Mouse (Mus musculus): ENCODE measurements at regions not wholly inside any gene's neighbourhood (a gene's known extent, or its start where the extent isn't known, plus 50 kb on each side); places are given as distances from the start of the nearest gene placed in this dataset.
A peak's percentile ranks its signal among the peaks of the same experiment; 100 is the strongest.

GRCm38 (mm10) chr13:69272506-69272905, 261.0 kb upstream of the Nsun2 start:
- H3K4me3 ChIP-seq (ENCODE audit: low read length): no peak overlapping the region
- H3K4me2 ChIP-seq (ENCODE audit: low read depth, low read length): no peak overlapping the region
- H3K4me1 ChIP-seq (ENCODE audit: insufficient read depth, low read length): no peaks in the 10 kb centered on the region
- H3K27me3 ChIP-seq (ENCODE audit: insufficient read depth, low read length): no peaks in the 10 kb centered on the region
- H3K36me3 ChIP-seq (ENCODE audit: insufficient read depth, low read length): no peaks in the 10 kb centered on the region
- no peak for ATAC-seq
- DNase-seq (ENCODE audit: low spot score): no peak
- no peak overlapping the region for H3K9ac ChIP-seq (replicated peaks; ENCODE audit: low read length)
- H3K27ac ChIP-seq: no peak overlapping the region
- 24% methylated on average over 3 of the region's 3 CpGs for WGBS
- no peak for TF ChIP-seq CTCF (IDR thresholded peaks at IDR 0.05; ENCODE audit: low read depth)
- no peaks in the 10 kb centered on the region for H3K9me3 ChIP-seq (ENCODE audit: low read length)

DNA sequence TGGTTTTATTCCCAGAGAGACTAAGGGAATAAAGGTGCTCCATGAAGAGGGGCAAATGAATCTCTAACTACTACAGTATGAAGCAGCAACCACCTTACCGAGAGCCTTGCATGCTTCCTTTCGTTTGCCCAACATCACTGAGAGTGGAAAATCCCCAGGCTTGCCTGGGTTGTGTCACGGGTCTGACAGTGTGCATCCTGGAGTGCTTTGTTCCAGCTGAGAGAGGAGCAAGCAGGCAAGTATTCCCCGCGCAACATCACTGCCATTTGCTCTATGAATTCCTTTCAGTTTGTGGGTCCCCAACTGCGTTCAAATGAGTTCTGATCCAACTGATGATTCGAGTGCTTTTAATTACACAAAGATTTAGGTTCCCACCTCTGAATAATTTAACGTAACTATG, 253.9 kb upstream of the Nsun2 start:
- DNase-seq (ENCODE audit: low spot score) (peak; percentile 2), ATAC-seq (no peak)
- Histone ChIP-seq H3K4me3 (ENCODE audit: low read length) (no peak overlapping the region), H3K4me1 (ENCODE audit: insufficient read depth, low read length) (no peaks in the 10 kb centered on the region), H3K36me3 (ENCODE audit: insufficient read depth, low read length) (no peaks in the 10 kb centered on the region), H3K4me2 (ENCODE audit: low read depth, low read length) (no peak overlapping the region), H3K27ac (no peak overlapping the region), H3K9me3 (ENCODE audit: low read length) (no peaks in the 10 kb centered on the region), H3K27me3 (ENCODE audit: insufficient read depth, low read length) (no peaks in the 10 kb centered on the region), H3K9ac (replicated peaks; ENCODE audit: low read length) (no peak overlapping the region)
- WGBS: 77% methylated on average over 8 of the region's 8 CpGs
- no peak for TF ChIP-seq CTCF (IDR thresholded peaks at IDR 0.05; ENCODE audit: low read depth)

DNA sequence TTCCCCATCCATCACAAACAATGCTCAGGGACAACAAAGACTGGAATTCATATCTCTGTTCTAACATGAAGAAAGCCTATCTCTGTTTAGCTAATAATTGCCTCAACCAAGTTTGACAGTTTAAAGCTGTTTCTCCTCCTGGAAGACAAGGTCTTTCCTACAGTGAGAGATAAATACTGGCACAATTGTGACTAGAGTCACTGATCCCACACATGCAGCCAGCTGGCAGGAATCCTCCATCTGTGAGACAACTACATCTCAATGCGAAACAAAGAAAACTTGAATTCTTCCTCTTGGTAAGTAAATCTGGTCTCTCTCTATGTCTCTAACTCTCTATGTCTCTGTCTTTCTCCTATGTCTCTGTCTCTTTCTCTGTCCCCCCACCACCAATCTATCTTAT, 239.1 kb upstream of the Nsun2 start:
- Histone ChIP-seq H3K4me3 (ENCODE audit: low read length) (no peak overlapping the region), H3K36me3 (ENCODE audit: insufficient read depth, low read length) (no peaks in the 10 kb centered on the region), H3K27ac (no peak overlapping the region), H3K27me3 (ENCODE audit: insufficient read depth, low read length) (no peaks in the 10 kb centered on the region), H3K9me3 (ENCODE audit: low read length) (0 out of 2 replicates have a peak, but pooled peaks cover 5% of the 10 kb centered on the region), H3K4me2 (ENCODE audit: low read depth, low read length) (no peak overlapping the region), H3K9ac (replicated peaks; ENCODE audit: low read length) (no peak overlapping the region), H3K4me1 (ENCODE audit: insufficient read depth, low read length) (no peaks in the 10 kb centered on the region)
- WGBS: 77% methylated on average over 1 of the region's 1 CpGs
- no peak for TF ChIP-seq CTCF (IDR thresholded peaks at IDR 0.05; ENCODE audit: low read depth)
- ATAC-seq (no peak), DNase-seq (ENCODE audit: low spot score) (no peak)

DNA sequence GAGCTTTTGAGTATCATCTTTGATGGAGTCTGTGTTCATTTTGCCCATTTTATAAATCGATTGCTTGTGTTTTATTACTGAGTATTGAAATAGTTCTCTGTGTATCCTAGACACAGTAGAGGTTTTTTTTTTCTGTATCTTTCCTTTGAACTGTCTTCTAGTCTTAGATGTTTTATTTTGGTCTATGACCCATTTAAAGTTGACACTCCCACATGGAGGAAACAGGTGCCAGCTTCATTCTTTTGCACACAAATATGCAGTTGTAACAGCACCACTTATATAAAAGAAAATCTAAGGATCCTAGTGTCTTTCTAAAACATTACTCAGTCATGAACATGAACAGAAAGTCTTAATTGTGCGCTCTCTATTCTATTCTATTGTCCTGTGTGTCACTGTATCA, 230.2 kb upstream of the Nsun2 start:
- ATAC-seq: no peak
- no peaks in the 10 kb centered on the region for H3K9me3 ChIP-seq (ENCODE audit: low read length)

GRCm38 (mm10) chr13:69330412-69331000, 203.0 kb upstream of the Nsun2 start:
- no peak overlapping the region for H3K4me2 ChIP-seq (ENCODE audit: low read depth, low read length)
- H3K4me3 ChIP-seq (ENCODE audit: low read length): no peak overlapping the region
- H3K36me3 ChIP-seq (ENCODE audit: insufficient read depth, low read length): no peaks in the 10 kb centered on the region
- no peaks in the 10 kb centered on the region for H3K4me1 ChIP-seq (ENCODE audit: insufficient read depth, low read length)
- DNase-seq (ENCODE audit: low spot score): no peak
- H3K9me3 ChIP-seq (ENCODE audit: low read length): no peaks in the 10 kb centered on the region
- H3K9ac ChIP-seq (replicated peaks; ENCODE audit: low read length): no peak overlapping the region
- no peak for ATAC-seq
- H3K27ac ChIP-seq: no peak overlapping the region
- H3K27me3 ChIP-seq (ENCODE audit: insufficient read depth, low read length): no peaks in the 10 kb centered on the region
- 83% methylated on average over 8 of the region's 8 CpGs for WGBS
- TF ChIP-seq CTCF (IDR thresholded peaks at IDR 0.05; ENCODE audit: low read depth): no peak

More for the DNA sequence above, 230.2 kb upstream of the Nsun2 start:
- Histone ChIP-seq H3K4me1 (ENCODE audit: insufficient read depth, low read length) (no peaks in the 10 kb centered on the region), H3K36me3 (ENCODE audit: insufficient read depth, low read length) (no peaks in the 10 kb centered on the region), H3K4me3 (ENCODE audit: low read length) (no peak overlapping the region), H3K27me3 (ENCODE audit: insufficient read depth, low read length) (no peaks in the 10 kb centered on the region), H3K27ac (no peak overlapping the region), H3K4me2 (ENCODE audit: low read depth, low read length) (no peak overlapping the region), H3K9ac (replicated peaks; ENCODE audit: low read length) (no peak overlapping the region)
- no peak for DNase-seq (ENCODE audit: low spot score)
- 93% methylated on average over 2 of the region's 2 CpGs for WGBS
- TF ChIP-seq CTCF (IDR thresholded peaks at IDR 0.05; ENCODE audit: low read depth): no peak

DNA sequence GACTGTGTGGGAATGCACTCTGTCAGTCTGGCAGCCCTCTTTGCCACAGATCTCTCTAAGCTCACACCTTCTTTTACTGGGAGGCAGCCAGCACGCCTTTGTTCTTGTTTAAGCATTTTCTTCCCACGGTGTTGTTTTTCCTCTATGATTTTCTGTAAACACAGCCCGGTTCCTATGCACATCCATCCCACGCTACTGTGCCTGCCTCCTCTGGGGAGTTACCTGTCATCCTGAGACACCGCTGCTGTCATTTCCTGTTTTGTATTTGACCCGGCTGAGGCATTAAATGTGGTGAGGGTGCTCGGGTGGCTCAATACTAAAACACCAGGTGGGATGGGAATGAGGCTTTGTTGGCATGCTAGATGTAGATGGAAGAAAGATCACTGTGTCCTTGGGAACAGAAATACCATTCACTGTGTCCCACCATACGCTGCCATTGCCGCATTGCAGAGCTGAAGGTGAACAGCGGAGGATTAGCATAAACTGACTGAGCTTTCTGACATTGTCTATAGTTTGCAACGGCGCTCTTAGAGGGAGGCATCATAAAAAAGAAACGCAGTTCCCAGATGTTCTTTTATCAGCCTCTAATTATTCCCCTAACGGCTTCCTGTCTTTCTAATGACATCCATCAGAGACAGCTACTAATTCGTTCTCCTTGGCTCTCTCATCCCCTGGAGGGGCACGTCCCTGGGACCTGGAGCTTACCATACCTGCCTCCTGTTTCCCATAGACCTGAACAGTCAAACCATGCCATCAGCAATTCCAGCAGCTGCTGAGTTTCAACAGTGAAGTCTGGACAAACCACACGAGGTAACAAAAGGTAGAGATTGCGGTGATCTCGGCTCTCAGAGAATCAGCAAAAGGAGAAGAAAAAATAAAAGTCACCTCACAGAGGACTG, 201.8 kb upstream of the Nsun2 start:
- no peaks in the 10 kb centered on the region for H3K4me1 ChIP-seq (ENCODE audit: insufficient read depth, low read length)
- 57% methylated on average over 19 of the region's 19 CpGs for WGBS
- no peak overlapping the region for H3K4me2 ChIP-seq (ENCODE audit: low read depth, low read length)
- DNase-seq (ENCODE audit: low spot score): peak; percentile 19
- no peak for TF ChIP-seq CTCF (IDR thresholded peaks at IDR 0.05; ENCODE audit: low read depth)
- no peaks in the 10 kb centered on the region for H3K36me3 ChIP-seq (ENCODE audit: insufficient read depth, low read length)
- H3K27ac ChIP-seq: no peak overlapping the region
- no peaks in the 10 kb centered on the region for H3K27me3 ChIP-seq (ENCODE audit: insufficient read depth, low read length)
- no peaks in the 10 kb centered on the region for H3K9me3 ChIP-seq (ENCODE audit: low read length)
- H3K4me3 ChIP-seq (ENCODE audit: low read length): no peak overlapping the region
- H3K9ac ChIP-seq (replicated peaks; ENCODE audit: low read length): no peak overlapping the region
- peak; percentile 47; the same call in 1 of the 2 replicates for ATAC-seq

DNA sequence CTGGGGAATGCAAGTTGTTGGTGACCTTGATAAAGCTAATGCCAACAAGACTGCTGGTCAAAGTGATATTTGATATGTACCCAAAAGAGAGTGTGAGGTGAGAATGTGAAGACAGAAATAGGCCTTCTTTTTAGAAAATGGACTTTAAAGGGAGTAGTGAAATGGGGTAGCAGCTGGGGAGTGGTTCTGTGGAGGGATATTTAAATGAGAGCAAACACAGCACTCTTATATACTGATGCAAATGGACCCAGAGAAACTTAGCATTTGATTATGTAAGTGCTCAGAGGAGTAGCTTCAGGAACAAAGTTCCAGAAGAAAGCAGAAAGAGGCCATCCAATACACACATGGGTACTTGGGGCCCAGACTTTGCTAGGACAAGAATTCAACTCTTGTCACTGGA, 189.7 kb upstream of the Nsun2 start:
- H3K4me2 ChIP-seq (ENCODE audit: low read depth, low read length): no peak overlapping the region
- H3K4me3 ChIP-seq (ENCODE audit: low read length): no peak overlapping the region
- DNase-seq (ENCODE audit: low spot score) (no peak), ATAC-seq (no peak)
- no peak overlapping the region for H3K9ac ChIP-seq (replicated peaks; ENCODE audit: low read length)
- no peaks in the 10 kb centered on the region for H3K27me3 ChIP-seq (ENCODE audit: insufficient read depth, low read length)
- no peak overlapping the region for H3K27ac ChIP-seq
- H3K9me3 ChIP-seq (ENCODE audit: low read length): no peaks in the 10 kb centered on the region
- H3K36me3 ChIP-seq (ENCODE audit: insufficient read depth, low read length): no peaks in the 10 kb centered on the region
- no peak for TF ChIP-seq CTCF (IDR thresholded peaks at IDR 0.05; ENCODE audit: low read depth)
- no peaks in the 10 kb centered on the region for H3K4me1 ChIP-seq (ENCODE audit: insufficient read depth, low read length)
